Mouse (Mus musculus): ENCODE measurements around the gene Usp8.

DNA sequence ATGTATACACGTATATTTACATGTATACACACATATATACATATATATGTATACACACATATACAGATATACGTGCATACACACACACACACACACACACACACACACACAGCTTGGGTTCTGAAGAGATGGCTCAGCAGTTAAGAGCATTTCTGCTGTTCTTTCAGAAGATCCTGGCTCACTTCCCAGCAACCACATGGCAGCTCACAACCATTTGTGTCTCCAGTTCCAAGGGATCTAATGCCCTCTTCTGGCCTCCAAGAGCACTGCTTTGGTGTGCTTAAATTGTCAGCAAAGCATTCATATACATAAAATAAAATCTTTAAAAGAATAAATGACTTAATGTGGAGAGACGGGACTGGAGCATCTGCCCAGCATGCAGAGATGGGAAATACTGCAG, 75.3 kb downstream of the Usp8 start:
- TF ChIP-seq CTCF (IDR thresholded peaks at IDR 0.05; ENCODE audit: borderline replicate concordance, control insufficient read depth, extremely low read depth, insufficient read depth, low read length, poor library complexity) (no peak), POLR2A (IDR thresholded peaks at IDR 0.05; ENCODE audit: control insufficient read depth, extremely low read depth, insufficient read depth, low read length, poor library complexity) (no peak)

Data from thymus, adult 2 months (tissue).